Mouse (Mus musculus) limb, embryonic 13.5 days (tissue): ENCODE data around the gene Plekho1. TPM values are rescaled to one million over a fixed set of nuclear protein-coding genes. Genes with fewer than 3 reads are reported as not detected.
"Not testable (repeated sequence)": the region's sequence is repeated elsewhere in the genome, so short reads cannot be mapped to it uniquely, and the experiment has no call there.

ENCODE experiments used
- ATAC-seq: fragments of 200-750 bp; cut with Nextera tagmentation; 2 replicates; pipeline ENCODE4 v1.8.0; 2017; ENCODE audit warnings: low read depth, moderate number of reproducible peaks, moderate TSS enrichment; ENCODE audit not compliant: low FRiP score
- H3K27ac ChIP-seq: fragments of 300-500 bp; sonication (generic); 2 replicates; pipeline ENCODE4 v1.5.1; 2015; ENCODE audit warnings: inconsistent platforms, mild to moderate bottlenecking, moderate library complexity
- H3K27me3 ChIP-seq: fragments of 300-500 bp; sonication (generic); 2 replicates; pipeline ENCODE4 v1.6.1; 2015; ENCODE audit warnings: mild to moderate bottlenecking, inconsistent platforms
- H3K36me3 ChIP-seq: fragments of 300-500 bp; sonication (generic); 2 replicates; pipeline ENCODE4 v1.6.1; 2015; ENCODE audit warnings: inconsistent platforms, mild to moderate bottlenecking, moderate library complexity
- H3K4me1 ChIP-seq: fragments of 300-500 bp; sonication (generic); 2 replicates; pipeline ENCODE4 v1.6.1; 2015; ENCODE audit warnings: inconsistent platforms
- H3K4me2 ChIP-seq: fragments of 300-500 bp; sonication (generic); replicated peaks from 2 replicates; pipeline ENCODE4 v1.6.1; 2015; ENCODE audit warnings: inconsistent platforms, mild to moderate bottlenecking, moderate library complexity
- H3K4me3 ChIP-seq: fragments of 300-500 bp; sonication (generic); 2 replicates; pipeline ENCODE4 v1.5.1; 2015; ENCODE audit warnings: moderate library complexity, mild to moderate bottlenecking, inconsistent platforms
- H3K9ac ChIP-seq: fragments of 300-500 bp; sonication (generic); 2 replicates; pipeline ENCODE4 v1.6.1; 2015; ENCODE audit warnings: mild to moderate bottlenecking, inconsistent platforms
- H3K9me3 ChIP-seq: fragments of 300-500 bp; sonication (generic); 2 replicates; pipeline ENCODE4 v1.6.1; 2016; ENCODE audit warnings: inconsistent platforms
- WGBS: fragments of 180-500 bp; shearing (Covaris S2); methylation state at CpG from one replicate; pipeline ENCODE4 v1.1.7; 2015; 5-methylcytosine and 5-hydroxymethylcytosine counted together
- polyA plus RNA-seq: library from polyadenylated mRNA; unstranded; fragments of >200 nt; fragmentation: Nextera tagmentation; extraction: Ambion mirVana; gene quantifications from 2 replicates; pipeline ENCODE4 v1.2.1, GENCODE M21; 2015

Plekho1 gene
- polyA plus RNA-seq, 1 experiment from 2014 or later: 60.0 TPM

- peak overlapping the region; percentile 74; the same call in 1 of the 2 replicates for H3K27ac ChIP-seq
- H3K4me3 ChIP-seq: peak overlapping the region; percentile 40
- H3K27me3 ChIP-seq: 0 out of 2 replicates have a peak, but pooled peaks cover 6% of the 10 kb centered on the region
- ATAC-seq: peak; percentile 85
- H3K4me1 ChIP-seq: peaks cover 14% of the 10 kb centered on the region; the same call in 1 of the 2 replicates
- H3K9me3 ChIP-seq: no peaks in the 10 kb centered on the region
- peak overlapping the region; percentile 67 for H3K4me2 ChIP-seq
- WGBS: 4% methylated on average over 34 of the region's 34 CpGs
- H3K36me3 ChIP-seq: no peaks in the 10 kb centered on the region
- peak overlapping the region; percentile 60 for H3K9ac ChIP-seq
These were observed 22.7 kb downstream of the Plekho1 start for GRCm38 (mm10) chr3:95972873-95973634.

GRCm38 (mm10) chr3:95972251-95972872 is 23.4 kb downstream of the Plekho1 start:
- H3K4me3 ChIP-seq: peak overlapping the region; percentile 40
- H3K4me2 ChIP-seq: peak overlapping the region; percentile 67
- no peaks in the 10 kb centered on the region for H3K36me3 ChIP-seq
- ATAC-seq: no peak
- peak overlapping the region; percentile 60 for H3K9ac ChIP-seq
- no peaks in the 10 kb centered on the region for H3K9me3 ChIP-seq
- 74% methylated on average over 12 of the region's 12 CpGs for WGBS
- H3K4me1 ChIP-seq: peaks cover 14% of the 10 kb centered on the region; the same call in 1 of the 2 replicates
- H3K27ac ChIP-seq: peak overlapping the region; percentile 74; the same call in 1 of the 2 replicates
- 0 out of 2 replicates have a peak, but pooled peaks cover 6% of the 10 kb centered on the region for H3K27me3 ChIP-seq

- peaks cover 18% of the 10 kb centered on the region; the same call in 1 of the 2 replicates for H3K4me1 ChIP-seq
- not testable (repeated sequence) for H3K36me3 ChIP-seq, H3K4me3 ChIP-seq, H3K4me2 ChIP-seq, ATAC-seq, H3K27ac ChIP-seq, H3K9me3 ChIP-seq, H3K27me3 ChIP-seq, H3K9ac ChIP-seq
- 53% methylated on average over 7 of the region's 7 CpGs for WGBS
These were observed 25.1 kb downstream of the Plekho1 start for GRCm38 (mm10) chr3:95970661-95971060.

- H3K27me3 ChIP-seq: 0 out of 2 replicates have a peak, but pooled peaks cover 6% of the 10 kb centered on the region
- H3K9me3 ChIP-seq: no peaks in the 10 kb centered on the region
- no peak overlapping the region for H3K9ac ChIP-seq
- H3K4me1 ChIP-seq: peaks cover 18% of the 10 kb centered on the region; the same call in 1 of the 2 replicates
- ATAC-seq: no peak
- H3K4me2 ChIP-seq: no peak overlapping the region
- H3K27ac ChIP-seq: no peak overlapping the region
- 77% methylated on average over 1 of the region's 1 CpGs for WGBS
- no peaks in the 10 kb centered on the region for H3K36me3 ChIP-seq
- no peak overlapping the region for H3K4me3 ChIP-seq
These were observed 26.5 kb downstream of the Plekho1 start for GRCm38 (mm10) chr3:95969277-95969676.

- ATAC-seq: peak; percentile 51; the same call in 1 of the 2 replicates
- WGBS: 5% methylated on average over 7 of the region's 7 CpGs
- Histone ChIP-seq H3K27ac (no peak overlapping the region), H3K9me3 (no peaks in the 10 kb centered on the region), H3K4me3 (peak overlapping the region; percentile 15), H3K4me2 (peak overlapping the region; percentile 51), H3K36me3 (no peaks in the 10 kb centered on the region), H3K9ac (0 out of 2 replicates have a peak overlapping the region, but pooled peaks have one; percentile 15), H3K4me1 (0 out of 2 replicates have a peak, but pooled peaks cover 5% of the 10 kb centered on the region), H3K27me3 (no peaks in the 10 kb centered on the region)
These were observed 30.0 kb downstream of the Plekho1 start for GRCm38 (mm10) chr3:95965518-95966451.

GRCm38 (mm10) chr3:95963681-95964080 is 32.1 kb downstream of the Plekho1 start:
- no peak for ATAC-seq
- H3K4me3 ChIP-seq: no peak overlapping the region
- no peak overlapping the region for H3K9ac ChIP-seq
- no peaks in the 10 kb centered on the region for H3K36me3 ChIP-seq
- no peak overlapping the region for H3K27ac ChIP-seq
- H3K4me2 ChIP-seq: no peak overlapping the region
- no peaks in the 10 kb centered on the region for H3K9me3 ChIP-seq
- no peaks in the 10 kb centered on the region for H3K27me3 ChIP-seq
- H3K4me1 ChIP-seq: 0 out of 2 replicates have a peak, but pooled peaks cover 5% of the 10 kb centered on the region
- WGBS: 44% methylated on average over 4 of the region's 4 CpGs

GRCm38 (mm10) chr3:95963230-95963629 is 32.6 kb downstream of the Plekho1 start:
- 0 out of 2 replicates have a peak, but pooled peaks cover 5% of the 10 kb centered on the region for H3K4me1 ChIP-seq
- no peaks in the 10 kb centered on the region for H3K36me3 ChIP-seq
- no peak overlapping the region for H3K4me3 ChIP-seq
- no peaks in the 10 kb centered on the region for H3K9me3 ChIP-seq
- no peak overlapping the region for H3K4me2 ChIP-seq
- no peaks in the 10 kb centered on the region for H3K27me3 ChIP-seq
- no peak overlapping the region for H3K27ac ChIP-seq
- ATAC-seq: no peak
- H3K9ac ChIP-seq: no peak overlapping the region
- WGBS: 34% methylated on average over 2 of the region's 2 CpGs

- WGBS: 77% methylated on average over 8 of the region's 8 CpGs
- H3K36me3 ChIP-seq, H3K27ac ChIP-seq, H3K27me3 ChIP-seq, H3K9ac ChIP-seq, H3K4me3 ChIP-seq, H3K4me2 ChIP-seq, H3K4me1 ChIP-seq, ATAC-seq, H3K9me3 ChIP-seq: not testable (repeated sequence)
These were observed 33.6 kb downstream of the Plekho1 start for GRCm38 (mm10) chr3:95962182-95962581.

- no peak overlapping the region for H3K27ac ChIP-seq
- no peaks in the 10 kb centered on the region for H3K36me3 ChIP-seq
- H3K4me3 ChIP-seq: no peak overlapping the region
- H3K9ac ChIP-seq: no peak overlapping the region
- H3K4me2 ChIP-seq: no peak overlapping the region
- H3K9me3 ChIP-seq: no peaks in the 10 kb centered on the region
- no peak for ATAC-seq
- 0 out of 2 replicates have a peak, but pooled peaks cover 6% of the 10 kb centered on the region for H3K4me1 ChIP-seq
- H3K27me3 ChIP-seq: no peaks in the 10 kb centered on the region
- 86% methylated on average over 1 of the region's 1 CpGs for WGBS
These were observed 36.0 kb downstream of the Plekho1 start for GRCm38 (mm10) chr3:95959807-95960206.

GRCm38 (mm10) chr3:95959082-95959481 is 36.7 kb downstream of the Plekho1 start:
- H3K27me3 ChIP-seq: no peaks in the 10 kb centered on the region
- 81% methylated on average over 5 of the region's 5 CpGs for WGBS
- no peak overlapping the region for H3K4me2 ChIP-seq
- no peak overlapping the region for H3K4me3 ChIP-seq
- H3K9ac ChIP-seq: no peak overlapping the region
- H3K36me3 ChIP-seq: no peaks in the 10 kb centered on the region
- H3K9me3 ChIP-seq: no peaks in the 10 kb centered on the region
- no peak for ATAC-seq
- H3K4me1 ChIP-seq: 0 out of 2 replicates have a peak, but pooled peaks cover 6% of the 10 kb centered on the region
- no peak overlapping the region for H3K27ac ChIP-seq

GRCm38 (mm10) chr3:95957359-95958148 is 38.2 kb downstream of the Plekho1 start:
- H3K9me3 ChIP-seq: no peaks in the 10 kb centered on the region
- H3K4me3 ChIP-seq: no peak overlapping the region
- no peak overlapping the region for H3K4me2 ChIP-seq
- peak overlapping the region; percentile 22; the same call in 1 of the 2 replicates for H3K27ac ChIP-seq
- H3K27me3 ChIP-seq: no peaks in the 10 kb centered on the region
- H3K36me3 ChIP-seq: no peaks in the 10 kb centered on the region
- 0 out of 2 replicates have a peak, but pooled peaks cover 6% of the 10 kb centered on the region for H3K4me1 ChIP-seq
- H3K9ac ChIP-seq: no peak overlapping the region
- WGBS: 55% methylated on average over 8 of the region's 8 CpGs
- ATAC-seq: 0 out of 2 replicates have a peak, but pooled peaks have one; percentile 52
